Mouse (Mus musculus) lung, postnatal 25 days (tissue): Measurements from ENCODE around the gene Gm49342.

Source experiments
- DNase-seq: peaks from one replicate; pipeline ENCODE4 v3.0.0; 2022; ENCODE audit warnings: low spot score

Gm49342 gene

DNA sequence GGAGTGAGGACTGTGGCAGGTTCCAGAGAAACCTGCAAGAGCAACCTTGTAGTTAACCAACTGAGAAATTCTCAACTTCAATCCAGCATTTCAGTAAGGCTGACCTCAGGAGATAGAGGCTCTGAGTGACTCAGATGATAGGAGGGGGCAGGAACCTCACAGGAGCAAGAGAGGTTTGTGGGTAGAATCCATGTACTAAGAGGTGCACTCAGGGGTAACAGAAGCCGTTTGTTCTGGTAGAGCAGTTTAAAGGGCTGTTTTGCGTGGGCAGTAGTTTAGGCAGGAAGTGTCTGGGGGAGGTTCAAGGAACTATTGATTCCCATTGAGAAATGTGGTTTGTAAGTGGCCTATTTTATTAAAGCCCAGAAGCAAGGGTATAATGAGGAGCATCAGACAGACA is 36.9 kb downstream of the Gm49342 start:
- DNase-seq = no peak

DNA sequence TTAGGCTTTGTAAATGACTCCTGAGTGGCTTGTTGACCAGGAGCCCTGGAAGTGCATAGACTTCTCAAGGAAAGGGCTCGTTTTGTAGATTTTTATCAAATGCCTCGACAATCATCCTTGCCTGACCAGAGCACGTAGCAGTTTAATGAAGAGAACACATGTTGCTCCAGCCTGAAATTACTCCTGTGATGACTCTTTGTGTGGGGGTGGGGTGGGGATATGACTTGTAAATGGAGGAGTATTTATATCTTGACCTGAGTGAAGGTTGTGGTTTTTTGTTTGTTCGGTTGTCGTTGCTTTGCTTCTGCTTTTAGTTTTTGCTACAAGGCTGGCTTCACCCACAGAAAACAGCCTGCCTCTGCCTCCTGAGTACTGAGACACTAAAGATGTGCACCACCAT is 37.5 kb downstream of the Gm49342 start:
- no peak for DNase-seq

GRCm38 (mm10) chr14:50987668-50988067 is 43.4 kb downstream of the Gm49342 start:
- DNase-seq = peak; percentile 21

DNA sequence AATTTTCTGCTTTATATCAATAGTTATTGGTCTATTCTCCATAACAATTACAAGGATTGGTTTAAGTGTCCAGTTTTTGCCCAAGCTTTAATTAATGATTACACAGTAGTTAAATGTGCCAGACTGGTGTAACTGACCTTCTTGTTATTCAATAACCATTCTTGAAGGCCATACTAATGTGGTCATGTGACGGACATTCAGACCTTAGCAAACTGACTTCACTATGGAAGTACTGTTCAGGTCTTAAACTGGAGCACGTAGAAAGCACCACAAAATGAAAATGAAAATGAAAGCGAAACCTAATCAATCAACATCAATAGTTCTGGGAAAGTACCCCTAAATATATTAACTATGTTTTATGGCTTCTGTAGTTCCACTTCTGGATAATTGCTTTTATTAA is 46.7 kb downstream of the Gm49342 start:
- no peak for DNase-seq

DNA sequence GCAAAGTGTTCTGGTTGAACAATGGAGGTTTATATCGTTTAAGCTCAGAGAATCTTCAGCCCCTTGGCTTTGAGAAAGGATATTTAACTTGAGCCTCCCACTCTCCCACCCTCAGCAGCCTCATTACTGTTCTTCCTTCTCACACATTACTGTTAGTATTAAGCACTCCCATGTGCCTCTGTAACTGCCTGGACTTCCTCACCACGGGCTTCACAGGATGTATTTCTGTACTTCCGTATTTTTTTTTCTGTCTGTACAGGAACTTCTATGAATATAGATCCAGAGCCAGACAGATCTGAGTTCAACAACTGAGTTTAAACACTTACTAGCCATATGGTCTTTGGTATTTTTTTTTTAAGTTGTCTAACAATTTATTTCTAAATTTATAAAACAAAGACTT is 52.8 kb downstream of the Gm49342 start:
- DNase-seq = peak; percentile 26

DNA sequence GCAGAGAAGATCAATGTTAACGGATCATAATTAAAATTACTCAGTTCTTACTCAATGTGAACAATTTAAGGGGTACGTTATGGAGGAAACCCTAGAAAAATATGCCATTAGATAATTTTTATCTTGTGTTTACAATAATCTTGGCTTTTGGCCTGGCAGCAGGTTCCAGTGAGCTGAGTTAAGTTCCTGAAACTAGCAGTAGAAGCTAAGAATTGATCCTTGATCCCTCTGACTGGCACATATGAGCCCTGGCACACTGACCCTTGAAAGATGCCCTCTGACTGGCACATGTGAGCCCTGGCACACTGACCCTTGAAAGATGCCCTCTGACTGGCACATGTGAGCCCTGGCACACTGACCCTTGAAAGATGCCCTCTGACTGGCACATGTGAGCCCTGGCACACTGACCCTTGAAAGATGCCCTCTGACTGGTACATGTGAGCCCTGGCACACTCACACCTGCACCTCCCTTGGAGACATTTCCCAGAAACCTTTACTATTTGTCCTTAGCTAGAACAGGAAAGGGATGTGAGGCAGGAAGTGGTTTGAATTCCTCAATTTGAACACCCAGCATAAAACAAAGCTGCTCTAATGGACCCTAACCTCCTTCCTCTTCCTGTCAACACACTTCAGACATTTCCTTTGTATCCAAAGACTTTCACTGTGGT is 53.8 kb downstream of the Gm49342 start:
- DNase-seq = peak; percentile 51

- no peak for DNase-seq
Measured at GRCm38 (mm10) chr14:51007152-51007801, 63.0 kb downstream of the Gm49342 start, which contains the start of gene Rnase10. Gene Rnase10 (plus strand): TSS chr14:51007751.

GRCm38 (mm10) chr14:51007914-51008713 is 63.8 kb downstream of the Gm49342 start:
- DNase-seq = peak; percentile 78

GRCm38 (mm10) chr14:51008781-51009180 is 64.5 kb downstream of the Gm49342 start:
- DNase-seq = no peak

GRCm38 (mm10) chr14:51009572-51009971 is 65.3 kb downstream of the Gm49342 start:
- DNase-seq = peak; percentile 42
